Mouse (Mus musculus) forebrain, embryonic 13.5 days (tissue): ENCODE measurements around the gene Cenpt. TPM values are rescaled to one million over a fixed set of nuclear protein-coding genes. Genes with fewer than 3 reads are reported as not detected.
A peak's percentile ranks its signal among the peaks of the same experiment; 100 is the strongest.

Experiments used
- ATAC-seq: fragments of 200-750 bp; cut with Nextera tagmentation; 2 replicates; pipeline ENCODE4 v1.8.0; 2017
- H3K27ac ChIP-seq: fragments of 300-500 bp; sonication (generic); 2 replicates; pipeline ENCODE4 v1.5.1; 2015; ENCODE audit warnings: inconsistent platforms, mild to moderate bottlenecking, moderate library complexity
- H3K27me3 ChIP-seq: fragments of 300-500 bp; sonication (generic); 2 replicates; pipeline ENCODE4 v1.6.1; 2015; ENCODE audit warnings: mild to moderate bottlenecking, inconsistent platforms
- H3K36me3 ChIP-seq: fragments of 300-500 bp; sonication (generic); 2 replicates; pipeline ENCODE4 v1.6.1; 2015; ENCODE audit warnings: mild to moderate bottlenecking, inconsistent platforms; ENCODE audit not compliant: poor library complexity, severe bottlenecking
- H3K4me1 ChIP-seq: fragments of 300-500 bp; sonication (generic); 2 replicates; pipeline ENCODE4 v1.6.1; 2015; ENCODE audit warnings: inconsistent platforms
- H3K4me2 ChIP-seq: fragments of 300-500 bp; sonication (generic); 2 replicates; pipeline ENCODE4 v1.6.1; 2015; ENCODE audit warnings: inconsistent platforms, mild to moderate bottlenecking, moderate library complexity
- H3K4me3 ChIP-seq: fragments of 300-500 bp; sonication (generic); 2 replicates; pipeline ENCODE4 v1.5.1; 2015; ENCODE audit warnings: mild to moderate bottlenecking, inconsistent platforms
- H3K9ac ChIP-seq: fragments of 300-500 bp; sonication (generic); 2 replicates; pipeline ENCODE4 v1.6.1; 2015; ENCODE audit warnings: mild to moderate bottlenecking, inconsistent platforms
- H3K9me3 ChIP-seq: fragments of 300-500 bp; sonication (generic); replicated peaks from 2 replicates; pipeline ENCODE4 v1.6.1; 2016; ENCODE audit warnings: inconsistent platforms
- WGBS: fragments of 180-500 bp; shearing (Covaris S2); methylation state at CpG from one replicate; pipeline ENCODE4 v1.1.7; 2015; 5-methylcytosine and 5-hydroxymethylcytosine counted together
- polyA plus RNA-seq: library from polyadenylated mRNA; unstranded; fragments of >200 nt; fragmentation: Nextera tagmentation; extraction: Ambion mirVana; gene quantifications from 2 replicates; pipeline ENCODE4 v1.2.1, GENCODE M21; 2015

The Cenpt gene
- polyA plus RNA-seq, 1 experiment from 2014 or later = 68.8 TPM

DNA sequence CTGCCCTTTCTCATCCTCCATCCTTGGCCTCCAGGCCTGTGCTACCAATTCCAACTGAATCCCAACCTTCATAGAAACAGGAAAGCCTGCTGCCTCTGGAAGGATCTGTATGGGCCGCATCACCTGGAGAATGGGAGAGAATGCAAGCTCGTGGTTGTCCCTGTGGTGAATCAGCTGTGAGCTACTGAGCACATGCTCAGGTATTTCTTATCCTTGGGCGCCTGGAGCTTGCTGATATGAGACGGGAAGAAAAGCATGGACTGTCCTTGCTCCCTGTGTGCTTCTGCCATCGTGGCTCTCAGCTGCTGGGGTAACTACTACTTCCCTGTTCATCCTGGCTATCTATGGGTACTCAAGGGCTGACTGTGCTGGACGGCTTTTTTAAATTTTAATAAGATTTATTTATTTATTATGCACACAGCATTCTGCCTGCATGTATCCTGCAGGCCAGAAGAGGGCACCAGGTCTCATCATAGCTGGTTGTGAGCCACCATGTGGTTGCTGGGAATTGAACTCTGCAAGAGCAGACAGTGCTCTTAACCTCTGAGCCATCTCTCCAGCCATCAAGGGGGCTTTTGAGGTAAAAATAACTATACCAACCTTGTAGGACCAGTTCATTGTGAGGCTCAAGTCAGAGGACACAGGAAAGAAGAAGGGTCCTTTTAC lies 13.4 kb upstream of the Cenpt start:
- Histone ChIP-seq H3K4me2 (no peak overlapping the region), H3K27me3 (no peaks in the 10 kb centered on the region), H3K27ac (no peak overlapping the region), H3K9ac (no peak overlapping the region), H3K9me3 (no peaks in the 10 kb centered on the region), H3K36me3 (peaks cover 62% of the 10 kb centered on the region), H3K4me3 (no peak overlapping the region), H3K4me1 (peaks cover 25% of the 10 kb centered on the region)
- WGBS = 89% methylated on average over 6 of the region's 6 CpGs
- ATAC-seq = no peak

DNA sequence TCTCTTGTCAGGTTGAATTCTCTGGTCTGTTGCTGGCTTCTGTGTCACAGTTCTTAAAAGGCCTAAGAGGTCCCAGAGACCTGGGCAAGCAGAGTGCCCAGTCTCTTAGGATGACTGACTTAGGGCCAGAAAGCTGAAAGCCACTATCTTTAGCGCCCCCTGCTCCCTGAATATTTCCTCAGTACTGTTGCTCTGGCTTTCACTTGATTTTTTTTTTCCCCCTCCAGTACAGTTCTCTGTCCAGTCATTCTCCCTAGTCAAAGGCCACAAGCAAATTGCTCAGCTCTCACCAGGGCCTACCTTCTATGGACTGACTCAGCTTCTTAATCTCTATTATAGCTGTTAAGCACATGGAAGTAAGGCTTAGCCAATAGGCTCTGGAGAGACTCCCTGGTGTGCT lies 8.9 kb upstream of the Cenpt start:
- H3K27me3 ChIP-seq = no peaks in the 10 kb centered on the region
- peak overlapping the region; percentile 93 for H3K4me2 ChIP-seq
- H3K36me3 ChIP-seq = peaks cover 31% of the 10 kb centered on the region
- no peak for ATAC-seq
- peaks cover 59% of the 10 kb centered on the region for H3K4me1 ChIP-seq
- H3K9me3 ChIP-seq = no peaks in the 10 kb centered on the region
- H3K9ac ChIP-seq = peak overlapping the region; percentile 99
- H3K27ac ChIP-seq = no peak overlapping the region
- WGBS = 6% methylated on average over 1 of the region's 1 CpGs
- H3K4me3 ChIP-seq = peak overlapping the region; percentile 97

DNA sequence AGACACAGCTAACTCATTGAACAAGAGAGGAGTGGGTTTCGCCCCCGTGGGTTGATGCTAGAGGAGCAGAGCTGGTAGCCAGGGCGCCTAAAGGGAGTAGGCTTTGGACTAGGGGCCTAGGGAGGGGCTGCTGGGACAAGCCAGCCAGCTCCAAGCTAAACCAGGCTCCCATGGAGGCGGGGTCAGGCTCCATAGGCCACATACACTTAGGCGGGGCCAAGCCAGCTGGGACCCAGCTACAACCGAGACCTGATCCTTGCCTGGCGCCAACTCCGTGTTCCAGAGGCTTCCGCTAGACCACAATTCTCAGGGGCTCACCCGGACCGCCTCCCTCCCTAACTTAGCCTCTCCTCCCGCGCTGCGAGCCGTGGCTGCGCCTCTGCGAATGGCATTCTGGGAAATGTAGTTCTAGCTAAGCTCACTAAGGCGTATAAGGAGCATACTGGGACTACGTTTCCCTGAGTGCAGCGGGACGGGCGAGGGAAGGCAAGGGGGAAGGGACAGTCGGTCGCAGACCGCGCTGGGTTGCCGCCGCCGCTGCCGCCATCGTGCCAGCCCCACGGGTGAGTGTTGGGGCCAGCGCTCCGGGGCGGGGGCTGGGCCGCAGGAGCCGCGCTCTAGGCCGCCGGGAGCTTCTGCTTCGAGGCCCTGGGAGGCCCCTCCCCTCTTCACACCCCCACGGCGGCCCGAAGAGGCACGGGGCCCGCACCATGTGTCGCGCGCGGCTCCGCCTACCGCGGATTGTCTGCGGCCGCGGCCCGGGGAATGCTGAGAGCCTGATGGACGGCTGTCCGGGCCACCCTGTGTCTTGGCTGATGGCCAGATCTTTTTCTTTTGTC lies 7.3 kb upstream of the Cenpt start, which contains the start of gene Nutf2:
TSS of gene Nutf2 (plus strand) at position 438 of the 839 bp plus-strand sequence.
- Histone ChIP-seq H3K27me3 (no peaks in the 10 kb centered on the region), H3K9ac (peak within 1 kb of the TSS; percentile 99)
- peak; percentile 98 for ATAC-seq

DNA sequence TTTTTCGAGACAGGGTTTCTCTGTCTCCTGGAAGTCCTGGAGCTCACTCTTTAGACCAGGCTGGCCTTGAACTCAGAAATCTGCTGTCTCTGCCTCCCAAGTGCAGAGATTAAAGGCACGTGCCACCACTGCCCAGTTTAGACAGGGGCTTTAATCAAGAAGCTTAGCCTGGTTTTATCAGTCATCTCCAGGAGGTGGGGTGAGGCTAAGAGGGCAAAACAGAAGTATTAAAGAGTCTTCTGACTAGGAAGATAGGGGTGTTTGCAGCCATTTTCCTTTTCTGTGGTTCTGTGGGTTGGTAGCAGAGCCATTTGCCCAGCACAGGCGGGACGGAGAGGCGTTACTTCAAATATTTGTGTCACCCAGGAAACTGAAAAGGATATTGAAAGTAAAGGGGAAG lies 6.2 kb upstream of the Cenpt start:
- 75% methylated on average over 5 of the region's 5 CpGs for WGBS
- H3K36me3 ChIP-seq = peaks cover 17% of the 10 kb centered on the region
- peak overlapping the region; percentile 82; the same call in 1 of the 2 replicates for H3K27ac ChIP-seq
- no peak for ATAC-seq
- H3K27me3 ChIP-seq = no peaks in the 10 kb centered on the region
- peaks cover 75% of the 10 kb centered on the region for H3K4me1 ChIP-seq
- H3K4me2 ChIP-seq = peak overlapping the region; percentile 93; the same call in 1 of the 2 replicates
- H3K4me3 ChIP-seq = no peak overlapping the region
- H3K9me3 ChIP-seq = no peaks in the 10 kb centered on the region
- H3K9ac ChIP-seq = 0 out of 2 replicates have a peak overlapping the region, but pooled peaks have one; percentile 99

More for the DNA sequence above, 7.3 kb upstream of the Cenpt start, which contains the start of gene Nutf2:
- Histone ChIP-seq H3K27ac (peak within 1 kb of the TSS; percentile 86), H3K4me1 (peaks cover 74% of the 10 kb centered on the region), H3K4me2 (peak within 1 kb of the TSS; percentile 93), H3K36me3 (peaks cover 17% of the 10 kb centered on the region), H3K4me3 (peak within 1 kb of the TSS; percentile 97), H3K9me3 (no peaks in the 10 kb centered on the region)
- WGBS = under 1% methylated on average over 50 of the region's 59 CpGs

GRCm38 (mm10) chr8:105858495-105858894 lies 5.4 kb upstream of the Cenpt start:
- WGBS = 86% methylated on average over 5 of the region's 5 CpGs
- Histone ChIP-seq H3K4me3 (no peak overlapping the region), H3K27me3 (no peaks in the 10 kb centered on the region), H3K27ac (no peak overlapping the region), H3K4me2 (no peak overlapping the region), H3K36me3 (peaks cover 13% of the 10 kb centered on the region), H3K9me3 (no peaks in the 10 kb centered on the region), H3K9ac (no peak overlapping the region), H3K4me1 (peaks cover 68% of the 10 kb centered on the region)
- ATAC-seq = no peak

GRCm38 (mm10) chr8:105856168-105856835 lies 3.2 kb upstream of the Cenpt start:
- no peaks in the 10 kb centered on the region for H3K9me3 ChIP-seq
- H3K4me1 ChIP-seq = peaks cover 51% of the 10 kb centered on the region
- H3K27ac ChIP-seq = peak overlapping the region; percentile 79

GRCm38 (mm10) chr8:105855248-105856167 lies 2.4 kb upstream of the Cenpt start:
- Histone ChIP-seq H3K4me3 (peak overlapping the region; percentile 78), H3K4me1 (peaks cover 54% of the 10 kb centered on the region), H3K9ac (peak overlapping the region; percentile 89), H3K27ac (peak overlapping the region; percentile 79), H3K27me3 (no peaks in the 10 kb centered on the region), H3K9me3 (no peaks in the 10 kb centered on the region), H3K4me2 (peak overlapping the region; percentile 100), H3K36me3 (peaks cover 8% of the 10 kb centered on the region)
- peak; percentile 5 for ATAC-seq
- under 1% methylated on average over 71 of the region's 71 CpGs for WGBS

More at GRCm38 (mm10) chr8:105856168-105856835, 3.2 kb upstream of the Cenpt start:
- no peak for ATAC-seq
- peak overlapping the region; percentile 89 for H3K9ac ChIP-seq
- 30% methylated on average over 15 of the region's 15 CpGs for WGBS
- peak overlapping the region; percentile 78 for H3K4me3 ChIP-seq
- H3K36me3 ChIP-seq = peaks cover 8% of the 10 kb centered on the region
- peak overlapping the region; percentile 100 for H3K4me2 ChIP-seq
- H3K27me3 ChIP-seq = no peaks in the 10 kb centered on the region

DNA sequence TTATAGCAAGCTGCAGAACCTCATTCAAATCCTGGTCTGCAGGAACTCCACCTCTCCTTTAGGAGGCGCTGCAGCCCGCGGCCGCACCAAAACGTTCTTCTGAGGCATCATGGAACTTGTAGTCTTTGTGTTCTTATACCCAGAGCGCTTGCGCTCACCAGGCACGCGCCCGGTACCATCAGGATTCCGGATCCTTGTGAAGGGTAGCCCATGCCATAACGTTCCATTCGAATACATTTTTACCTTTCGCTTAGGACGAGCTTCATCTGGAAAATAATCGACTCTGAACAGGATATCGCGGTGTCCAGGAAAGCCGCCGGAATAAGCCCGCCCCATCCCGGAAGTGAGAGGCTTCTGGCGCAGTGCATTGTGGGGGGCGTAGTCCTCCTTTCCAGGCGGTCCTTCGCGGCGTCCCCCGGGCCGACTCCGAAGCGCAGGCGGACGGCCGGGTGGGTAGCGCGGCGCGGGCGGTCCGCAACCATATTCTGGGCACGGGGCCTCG lies 1.7 kb upstream of the Cenpt start, which contains the start of gene Thap11:
TSS of gene Thap11 (plus strand) at position 418 of the 502 bp plus-strand sequence.
- under 1% methylated on average over 43 of the region's 43 CpGs for WGBS
- H3K4me1 ChIP-seq = peaks cover 54% of the 10 kb centered on the region

GRCm38 (mm10) chr8:105854303-105854702 lies 1.2 kb upstream of the Cenpt start:
- Histone ChIP-seq H3K27ac (peak overlapping the region; percentile 79), H3K4me3 (peak overlapping the region; percentile 78), H3K9me3 (no peaks in the 10 kb centered on the region), H3K36me3 (peaks cover 11% of the 10 kb centered on the region), H3K4me2 (peak overlapping the region; percentile 100), H3K27me3 (no peaks in the 10 kb centered on the region), H3K9ac (peak overlapping the region; percentile 89), H3K4me1 (peaks cover 49% of the 10 kb centered on the region)
- 23% methylated on average over 8 of the region's 8 CpGs for WGBS
- ATAC-seq = no peak

More for the DNA sequence above, 1.7 kb upstream of the Cenpt start, which contains the start of gene Thap11:
- H3K4me3 ChIP-seq = peak within 1 kb of the TSS; percentile 78
- peak within 1 kb of the TSS; percentile 89 for H3K9ac ChIP-seq
- peak within 1 kb of the TSS; percentile 79 for H3K27ac ChIP-seq
- H3K36me3 ChIP-seq = peaks cover 8% of the 10 kb centered on the region
- peak within 1 kb of the TSS; percentile 100 for H3K4me2 ChIP-seq
- no peaks in the 10 kb centered on the region for H3K27me3 ChIP-seq
- H3K9me3 ChIP-seq = no peaks in the 10 kb centered on the region
- peak; percentile 93 for ATAC-seq

GRCm38 (mm10) chr8:105852146-105852729 lies 840 bp downstream of the Cenpt start:
- H3K4me2 ChIP-seq = peak overlapping the region; percentile 85; the same call in 1 of the 2 replicates
- H3K9me3 ChIP-seq = no peaks in the 10 kb centered on the region
- peaks cover 30% of the 10 kb centered on the region for H3K4me1 ChIP-seq
- no peaks in the 10 kb centered on the region for H3K27me3 ChIP-seq
- H3K36me3 ChIP-seq = peaks cover 24% of the 10 kb centered on the region
- no peak overlapping the region for H3K9ac ChIP-seq
- H3K4me3 ChIP-seq = no peak overlapping the region
- H3K27ac ChIP-seq = no peak overlapping the region
- ATAC-seq = no peak
- WGBS = 81% methylated on average over 12 of the region's 12 CpGs
